Mouse (Mus musculus): Measurements from ENCODE around the gene Plscr3. TPM values are rescaled to one million over a fixed set of nuclear protein-coding genes. Genes with fewer than 3 reads are reported as not detected.

Gene Plscr3
- polyA plus RNA-seq, 1 experiment: 57.1 TPM

GRCm38 (mm10) chr11:69837604-69837951, 8.6 kb upstream of the Plscr3 start, which contains the start of gene Nlgn2:
Gene Nlgn2, minus strand, starts transcription at chr11:69837784.
- peak within 1 kb of the TSS; percentile 91 for H3K4me3 ChIP-seq (ENCODE audit: insufficient read depth, low read depth, low read length)
- peaks cover 6% of the 10 kb centered on the region for H3K4me1 ChIP-seq (ENCODE audit: control insufficient read depth, insufficient read depth, low read length)
- under 1% methylated on average over 32 of the region's 32 CpGs for WGBS
- H3K27me3 ChIP-seq (replicated peaks; ENCODE audit: control insufficient read depth, insufficient read depth, low read length): no peaks in the 10 kb centered on the region
- no peaks in the 10 kb centered on the region for H3K36me3 ChIP-seq (ENCODE audit: control insufficient read depth, insufficient read depth, low read length)
- H3K27ac ChIP-seq (ENCODE audit: insufficient read depth, low read depth, low read length): peak within 1 kb of the TSS; percentile 90
- TF ChIP-seq CTCF (conservative IDR thresholded peaks at IDR 0.05; ENCODE audit: insufficient read depth, insufficient read length, low read depth, low read length) (no peak), POLR2A (IDR thresholded peaks at IDR 0.05; ENCODE audit: low read depth, low read length) (no peak)
- no peak for DNase-seq

DNA sequence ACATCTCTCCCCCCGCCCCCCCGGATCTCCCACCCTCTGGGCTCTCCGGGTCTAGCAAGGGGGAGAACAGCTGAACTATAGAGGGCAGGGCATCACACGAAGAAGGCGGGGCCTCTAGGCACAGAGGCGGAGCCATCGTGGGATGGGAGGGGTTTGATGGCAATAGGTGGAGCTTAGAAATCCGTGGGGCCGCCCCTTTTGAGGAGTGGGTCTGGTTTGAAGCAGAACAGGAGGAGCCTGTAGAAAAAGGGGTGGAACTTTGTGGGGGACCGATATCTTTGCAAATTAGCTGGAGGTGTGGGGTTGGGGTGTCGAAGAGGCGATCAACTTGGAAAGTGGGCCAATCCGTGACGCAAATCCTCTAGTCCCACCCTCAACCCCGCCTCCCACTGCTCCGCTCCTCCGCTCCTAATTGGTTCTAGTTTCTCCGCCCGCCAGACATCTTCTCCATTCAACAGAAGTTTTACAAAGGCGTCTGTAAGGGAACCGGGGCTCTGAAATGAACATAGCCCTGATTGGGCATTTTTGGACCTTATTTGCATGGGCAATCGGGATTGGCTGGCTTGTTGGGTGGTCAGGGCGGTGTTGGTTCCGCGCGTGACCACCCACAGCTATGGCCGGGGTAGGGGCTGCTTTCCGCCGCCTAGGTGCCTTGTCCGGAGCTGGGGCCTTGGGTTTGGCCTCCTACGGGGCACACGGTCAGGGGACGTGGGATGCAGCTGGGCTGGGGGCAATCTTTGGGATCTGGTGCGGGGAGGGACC, 8.0 kb upstream of the Plscr3 start, which contains the start of gene Tmem256:
TSS of gene Tmem256 (plus strand) at position 563 of the 762 bp plus-strand sequence.
- WGBS: under 1% methylated on average over 34 of the region's 34 CpGs
- TF ChIP-seq CTCF (conservative IDR thresholded peaks at IDR 0.05; ENCODE audit: insufficient read depth, insufficient read length, low read depth, low read length) (no peak), POLR2A (IDR thresholded peaks at IDR 0.05; ENCODE audit: low read depth, low read length) (peak; percentile 66)
- Histone ChIP-seq H3K4me3 (ENCODE audit: insufficient read depth, low read depth, low read length) (peak within 1 kb of the TSS; percentile 91), H3K27me3 (replicated peaks; ENCODE audit: control insufficient read depth, insufficient read depth, low read length) (no peaks in the 10 kb centered on the region), H3K36me3 (ENCODE audit: control insufficient read depth, insufficient read depth, low read length) (no peaks in the 10 kb centered on the region), H3K27ac (ENCODE audit: insufficient read depth, low read depth, low read length) (peak within 1 kb of the TSS; percentile 90), H3K4me1 (ENCODE audit: control insufficient read depth, insufficient read depth, low read length) (peaks cover 6% of the 10 kb centered on the region)
- DNase-seq: peak; percentile 99

DNA sequence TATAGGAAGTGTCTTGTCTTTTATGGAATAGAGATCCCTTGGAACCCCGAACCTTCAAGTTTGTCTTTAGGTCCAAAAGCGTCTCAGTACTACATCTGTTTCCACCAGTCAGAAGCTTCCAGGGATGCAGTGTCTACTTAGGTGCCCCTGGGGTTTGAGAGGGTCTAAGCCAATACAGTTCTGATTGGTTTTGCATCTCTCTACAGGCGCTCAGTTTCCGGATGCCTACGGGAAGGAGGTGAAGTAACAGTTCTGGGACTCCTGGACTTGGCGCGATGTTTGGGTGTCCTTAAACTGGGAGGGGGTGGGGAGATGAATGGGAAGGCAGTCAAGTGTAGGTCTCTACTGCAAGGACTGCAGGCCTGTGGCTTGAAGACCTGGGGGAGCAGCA, 7.5 kb upstream of the Plscr3 start:
- TF ChIP-seq CTCF (conservative IDR thresholded peaks at IDR 0.05; ENCODE audit: insufficient read depth, insufficient read length, low read depth, low read length): no peak
- TF ChIP-seq POLR2A (IDR thresholded peaks at IDR 0.05; ENCODE audit: low read depth, low read length): no peak
- WGBS: under 1% methylated on average over 7 of the region's 7 CpGs
- DNase-seq: no peak
- H3K4me1 ChIP-seq (ENCODE audit: control insufficient read depth, insufficient read depth, low read length): peaks cover 6% of the 10 kb centered on the region
- no peaks in the 10 kb centered on the region for H3K27me3 ChIP-seq (replicated peaks; ENCODE audit: control insufficient read depth, insufficient read depth, low read length)
- H3K27ac ChIP-seq (ENCODE audit: insufficient read depth, low read depth, low read length): peak overlapping the region; percentile 90
- peak overlapping the region; percentile 91 for H3K4me3 ChIP-seq (ENCODE audit: insufficient read depth, low read depth, low read length)
- no peaks in the 10 kb centered on the region for H3K36me3 ChIP-seq (ENCODE audit: control insufficient read depth, insufficient read depth, low read length)

- peak; percentile 32 for DNase-seq
Observed at GRCm38 (mm10) chr11:69846738-69847688, 837 bp downstream of the Plscr3 start.

DNA sequence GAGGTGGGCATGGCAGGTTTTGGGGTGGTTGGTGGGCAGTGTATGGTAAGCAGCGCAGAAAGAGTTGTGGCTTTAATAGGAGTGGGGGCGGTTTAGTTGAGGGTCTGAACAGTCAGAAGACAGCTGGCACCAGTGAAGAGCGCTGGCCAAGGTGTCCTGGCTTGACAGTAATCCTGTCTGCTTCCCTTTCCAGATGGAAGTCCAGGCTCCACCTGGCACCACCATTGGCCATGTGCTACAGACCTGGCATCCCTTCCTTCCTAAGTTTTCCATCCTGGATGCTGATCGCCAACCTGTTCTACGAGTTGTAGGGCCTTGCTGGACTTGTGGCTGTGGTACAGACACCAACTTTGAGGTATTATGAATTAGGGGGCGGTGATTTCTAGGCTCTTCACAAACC, 1.8 kb downstream of the Plscr3 start:
- 98% methylated on average over 6 of the region's 6 CpGs for WGBS
- H3K27ac ChIP-seq (ENCODE audit: insufficient read depth, low read depth, low read length): no peak overlapping the region
- no peaks in the 10 kb centered on the region for H3K27me3 ChIP-seq (replicated peaks; ENCODE audit: control insufficient read depth, insufficient read depth, low read length)
- no peak overlapping the region for H3K4me3 ChIP-seq (ENCODE audit: insufficient read depth, low read depth, low read length)
- TF ChIP-seq POLR2A (IDR thresholded peaks at IDR 0.05; ENCODE audit: low read depth, low read length): no peak
- no peak for TF ChIP-seq CTCF (conservative IDR thresholded peaks at IDR 0.05; ENCODE audit: insufficient read depth, insufficient read length, low read depth, low read length)
- peaks cover 8% of the 10 kb centered on the region; the same call in 1 of the 2 replicates for H3K4me1 ChIP-seq (ENCODE audit: control insufficient read depth, insufficient read depth, low read length)
- H3K36me3 ChIP-seq (ENCODE audit: control insufficient read depth, insufficient read depth, low read length): no peaks in the 10 kb centered on the region
- DNase-seq: no peak

More at GRCm38 (mm10) chr11:69846738-69847688, 837 bp downstream of the Plscr3 start:
- Histone ChIP-seq H3K36me3 (ENCODE audit: control insufficient read depth, insufficient read depth, low read length) (no peaks in the 10 kb centered on the region), H3K4me1 (ENCODE audit: control insufficient read depth, insufficient read depth, low read length) (peaks cover 8% of the 10 kb centered on the region; the same call in 1 of the 2 replicates), H3K4me3 (ENCODE audit: insufficient read depth, low read depth, low read length) (peak overlapping the region; percentile 65), H3K27ac (ENCODE audit: insufficient read depth, low read depth, low read length) (peak overlapping the region; percentile 37), H3K27me3 (replicated peaks; ENCODE audit: control insufficient read depth, insufficient read depth, low read length) (no peaks in the 10 kb centered on the region)
- WGBS: 12% methylated on average over 37 of the region's 37 CpGs
- TF ChIP-seq POLR2A (IDR thresholded peaks at IDR 0.05; ENCODE audit: low read depth, low read length): no peak
- no peak for TF ChIP-seq CTCF (conservative IDR thresholded peaks at IDR 0.05; ENCODE audit: insufficient read depth, insufficient read length, low read depth, low read length)

DNA sequence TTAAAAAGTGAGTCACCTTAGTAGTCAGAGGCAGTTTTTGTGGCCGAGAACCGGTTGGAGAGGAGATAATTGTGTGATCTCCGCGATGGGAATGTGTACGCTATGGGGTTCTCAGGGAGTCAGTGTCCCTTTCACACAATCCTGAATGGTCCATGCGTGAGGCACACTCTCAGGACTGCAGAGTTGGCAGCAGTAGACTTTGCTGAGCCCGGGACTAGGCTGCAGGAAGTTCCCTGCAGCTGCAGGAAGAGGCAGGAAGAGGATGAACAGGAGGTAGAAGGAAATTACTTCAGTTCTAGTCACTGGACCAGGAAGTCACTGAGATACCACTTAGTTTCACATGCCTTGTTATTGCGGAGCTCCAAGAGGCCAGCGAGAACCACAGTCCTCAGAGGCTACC, 3.0 kb downstream of the Plscr3 start:
- DNase-seq: peak; percentile 23
- 78% methylated on average over 9 of the region's 9 CpGs for WGBS
- no peak overlapping the region for H3K27ac ChIP-seq (ENCODE audit: insufficient read depth, low read depth, low read length)
- H3K4me3 ChIP-seq (ENCODE audit: insufficient read depth, low read depth, low read length): no peak overlapping the region
- H3K27me3 ChIP-seq (replicated peaks; ENCODE audit: control insufficient read depth, insufficient read depth, low read length): no peaks in the 10 kb centered on the region
- no peak for TF ChIP-seq CTCF (conservative IDR thresholded peaks at IDR 0.05; ENCODE audit: insufficient read depth, insufficient read length, low read depth, low read length)
- no peak for TF ChIP-seq POLR2A (IDR thresholded peaks at IDR 0.05; ENCODE audit: low read depth, low read length)
- no peaks in the 10 kb centered on the region for H3K36me3 ChIP-seq (ENCODE audit: control insufficient read depth, insufficient read depth, low read length)
- peaks cover 8% of the 10 kb centered on the region; the same call in 1 of the 2 replicates for H3K4me1 ChIP-seq (ENCODE audit: control insufficient read depth, insufficient read depth, low read length)
